Mouse (Mus musculus) urinary bladder, postnatal 25 days (tissue): ENCODE measurements around the gene Egr2.
A peak's percentile ranks its signal among the peaks of the same experiment; 100 is the strongest.

ENCODE experiments used
- DNase-seq: peaks from one replicate; pipeline ENCODE4 v3.0.0; 2022; ENCODE audit warnings: low spot score

Egr2 gene

DNA sequence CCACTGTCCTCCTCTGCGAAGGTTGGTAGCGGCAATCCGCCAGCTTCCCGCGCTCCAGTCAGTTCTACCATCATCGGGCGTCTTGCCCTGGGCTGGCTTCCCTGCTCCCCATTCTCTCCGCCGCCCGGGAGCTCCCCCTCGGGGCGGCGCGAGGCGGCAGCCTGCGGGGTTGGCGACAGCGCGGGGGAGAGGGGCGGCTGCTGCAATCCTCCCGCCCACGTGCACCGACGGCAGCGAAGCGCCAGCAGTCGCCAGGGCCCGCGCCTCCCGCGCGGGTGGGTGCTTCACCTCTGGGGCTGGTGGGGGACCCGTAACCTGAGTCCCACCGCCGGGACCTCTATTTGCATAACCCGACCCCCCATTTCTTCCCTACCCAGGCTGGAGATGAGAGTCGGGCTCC is at the start of gene Egr2:
Egr2 (plus strand) TSS at position 220 of the 400 bp plus-strand sequence.
- DNase-seq, result peak; percentile 15

GRCm38 (mm10) chr10:67487496-67487895 is 47.8 kb upstream of the Egr2 start:
- no peak for DNase-seq

DNA sequence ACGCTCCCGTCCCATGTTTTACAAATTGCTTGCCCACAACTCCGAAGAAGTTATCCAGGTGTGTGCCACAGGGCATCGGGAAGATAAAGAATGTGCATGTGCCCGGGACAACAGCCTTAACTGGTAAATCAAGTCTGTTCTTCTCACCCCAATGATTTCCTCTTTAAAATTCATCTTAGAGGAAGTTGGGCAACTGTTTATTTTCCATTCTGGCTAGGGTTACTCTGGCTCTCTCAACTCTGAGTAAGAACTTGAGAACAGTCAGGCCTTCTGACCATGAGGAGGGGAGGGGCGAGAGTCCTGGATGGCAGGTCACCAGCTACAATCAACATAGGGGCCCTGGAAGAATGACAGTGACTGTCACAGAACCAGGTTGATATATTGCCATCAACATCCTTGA is 45.4 kb upstream of the Egr2 start:
- no peak for DNase-seq

DNA sequence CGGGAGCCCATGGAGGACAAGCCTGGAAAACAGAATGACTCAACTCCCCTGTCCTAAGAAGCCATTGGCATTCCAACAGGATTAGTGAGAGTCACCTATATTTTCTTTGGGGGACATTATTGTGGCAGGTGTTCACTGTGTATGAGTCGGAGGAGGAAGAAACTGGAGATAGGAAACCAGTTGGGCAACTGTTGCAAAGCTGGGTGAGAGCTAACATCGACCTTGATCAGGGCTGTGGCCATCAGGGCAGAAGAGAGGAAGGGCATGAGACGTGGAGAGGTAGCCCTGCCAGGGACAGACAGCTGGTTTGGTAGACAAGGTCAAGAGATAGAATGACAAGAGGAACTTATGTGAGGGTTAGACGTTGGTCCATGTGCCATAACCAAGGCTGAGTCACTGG is 44.6 kb upstream of the Egr2 start:
- DNase-seq, result no peak

DNA sequence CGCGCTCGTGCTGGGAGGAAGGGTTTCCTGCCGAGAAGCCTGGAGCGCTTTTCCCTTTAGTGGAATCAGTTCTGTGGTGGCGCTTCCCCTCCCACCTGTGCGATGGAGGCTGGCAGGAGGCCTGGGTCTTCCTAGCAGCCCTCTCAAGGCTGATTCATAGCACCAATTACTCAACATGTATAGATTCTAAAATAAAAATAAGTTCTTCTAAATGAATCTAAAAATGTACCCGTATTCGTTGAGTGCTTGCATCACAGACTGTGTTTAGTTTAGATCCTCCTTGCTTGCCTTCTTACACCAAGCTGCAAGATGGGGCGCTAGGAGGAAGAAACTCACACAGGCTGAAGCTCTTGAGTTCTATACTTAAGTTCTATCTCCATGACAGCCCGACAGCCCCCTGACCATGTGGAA is 43.1 kb upstream of the Egr2 start:
- DNase-seq, result no peak

GRCm38 (mm10) chr10:67493556-67493955 is 41.7 kb upstream of the Egr2 start:
- no peak for DNase-seq

DNA sequence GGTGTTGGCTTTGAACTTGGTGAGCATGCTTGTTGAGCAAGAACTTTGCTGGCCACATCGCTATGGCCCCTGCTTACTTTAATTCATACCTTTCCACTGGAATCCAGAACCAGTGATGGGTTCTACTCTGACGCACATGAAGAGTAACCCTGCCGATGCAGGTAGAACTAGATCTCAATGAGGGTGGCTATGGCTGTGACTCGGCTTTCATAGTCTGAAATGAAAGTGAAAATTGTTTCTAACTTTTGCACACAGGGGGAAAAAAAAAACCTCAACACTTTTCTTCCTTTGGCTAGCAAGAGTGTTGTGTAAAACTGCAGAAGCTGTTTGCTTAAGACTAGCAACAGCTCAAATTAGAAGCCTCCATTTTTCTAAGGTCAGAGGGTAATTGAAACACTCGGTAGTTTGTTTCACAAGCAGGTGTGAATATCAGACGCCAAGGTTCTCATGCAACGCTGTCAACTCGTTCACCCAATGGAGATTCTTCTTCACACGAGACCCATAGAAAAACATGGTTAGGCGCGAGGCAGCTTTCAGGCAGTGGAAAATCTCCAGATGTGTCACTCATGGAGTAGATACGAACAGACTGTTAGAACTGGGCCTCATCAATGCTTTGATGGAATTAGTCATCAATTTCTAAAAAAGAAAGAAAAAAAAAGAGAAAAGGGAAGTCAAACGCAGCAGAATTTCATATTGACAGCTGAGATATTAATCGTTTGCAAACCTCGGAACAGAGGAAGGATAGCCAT is 38.0 kb upstream of the Egr2 start:
- DNase-seq, result no peak

- DNase-seq, result no peak
These were observed 37.3 kb upstream of the Egr2 start for GRCm38 (mm10) chr10:67497951-67498350.

GRCm38 (mm10) chr10:67503320-67503995 is 31.8 kb upstream of the Egr2 start:
- DNase-seq, result no peak

DNA sequence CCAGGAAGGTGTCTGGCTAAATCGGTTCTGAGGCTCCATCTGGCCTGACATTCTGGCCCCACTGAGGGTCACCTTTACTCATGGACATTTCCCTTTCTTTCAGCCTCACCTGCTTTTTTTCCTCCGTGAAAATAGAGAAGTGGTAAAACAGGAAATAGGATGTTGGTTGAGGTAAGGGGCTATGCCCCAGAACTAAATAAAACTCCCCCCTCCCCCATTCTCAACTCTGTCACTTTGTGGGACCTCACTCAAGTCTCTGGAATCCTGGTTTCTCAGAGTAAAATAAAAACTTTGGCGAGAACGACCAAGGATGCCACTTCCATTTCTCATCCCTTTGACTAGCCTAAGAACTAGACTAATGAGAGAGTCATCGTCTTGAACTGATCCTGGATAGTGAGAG is 31.2 kb upstream of the Egr2 start:
- no peak for DNase-seq

DNA sequence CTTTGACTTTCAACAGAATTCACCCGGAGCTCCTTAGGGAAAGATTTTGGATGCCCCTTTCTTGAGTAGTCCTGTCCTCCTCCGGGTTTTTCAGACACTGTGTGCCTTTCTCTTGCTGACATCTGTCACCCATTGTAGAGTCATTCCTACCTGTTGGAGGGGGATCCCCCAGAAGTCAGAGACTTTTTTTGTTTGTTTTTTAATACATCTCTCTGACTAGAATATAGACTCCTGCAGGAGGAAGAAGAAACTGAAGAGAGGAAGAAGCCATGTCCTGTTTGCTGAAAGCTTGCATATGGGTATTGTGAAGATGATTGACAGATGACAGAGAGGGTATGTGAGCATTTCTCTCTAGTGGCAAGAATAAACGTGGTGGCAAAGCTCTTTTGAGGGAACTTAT is 30.0 kb upstream of the Egr2 start:
- no peak for DNase-seq

DNA sequence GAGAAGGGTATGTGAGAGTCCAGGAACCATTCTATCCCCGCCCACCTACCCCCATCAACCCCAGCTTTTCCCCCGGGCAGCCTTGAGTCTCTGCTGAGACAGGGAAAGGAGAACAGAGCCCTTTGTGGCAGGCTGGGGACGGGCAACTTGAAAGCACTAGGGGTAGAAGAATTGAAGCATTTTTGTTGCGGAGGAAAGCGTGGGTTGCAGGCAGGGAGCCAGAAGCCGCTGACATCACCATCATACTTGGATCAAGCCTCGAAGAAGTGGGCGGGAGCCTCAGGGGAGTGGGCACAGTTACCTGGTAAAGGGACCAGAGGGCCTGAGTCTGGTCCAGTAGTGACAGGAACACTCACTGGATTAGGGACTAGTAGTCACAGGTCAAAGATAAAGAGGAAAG is 23.1 kb upstream of the Egr2 start:
- no peak for DNase-seq

DNA sequence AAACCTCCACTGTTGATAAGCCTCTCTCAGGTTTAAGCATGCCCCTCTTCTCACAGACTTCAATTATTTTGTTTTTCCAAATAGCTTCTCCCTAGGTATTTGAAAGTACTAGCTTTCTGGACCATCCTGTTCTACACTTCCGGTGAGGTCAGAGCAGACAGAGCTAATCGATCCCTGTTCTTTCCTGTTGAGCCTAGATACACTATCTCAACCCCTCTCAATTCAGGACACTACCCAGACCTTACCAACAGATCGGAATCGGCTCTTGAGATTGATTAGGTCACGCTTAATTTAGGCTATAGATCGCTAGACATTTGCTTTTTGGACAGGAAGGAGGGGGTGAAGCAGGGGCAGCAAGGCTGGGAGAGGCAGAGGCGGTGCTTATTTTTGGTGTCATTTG is 22.4 kb upstream of the Egr2 start:
- no peak for DNase-seq

DNA sequence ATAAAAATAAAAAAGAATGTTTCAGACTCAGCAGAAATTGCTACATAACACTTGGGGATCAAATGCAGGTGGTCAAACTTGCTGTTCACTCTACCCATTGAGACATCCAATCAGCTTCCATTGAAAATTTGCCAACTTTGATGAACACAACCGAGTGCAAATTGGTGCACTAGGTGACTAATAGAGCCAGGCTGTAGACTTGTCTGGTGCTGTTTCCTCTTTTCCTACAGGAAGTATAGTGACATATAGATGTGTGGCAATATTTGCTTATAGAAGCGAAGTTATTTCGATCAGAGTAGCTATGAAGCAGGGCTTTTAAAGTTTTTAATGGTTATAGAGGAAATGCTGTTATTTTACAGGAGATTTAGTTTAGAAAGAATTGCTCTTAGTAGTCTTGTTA is 16.5 kb upstream of the Egr2 start:
- no peak for DNase-seq

DNA sequence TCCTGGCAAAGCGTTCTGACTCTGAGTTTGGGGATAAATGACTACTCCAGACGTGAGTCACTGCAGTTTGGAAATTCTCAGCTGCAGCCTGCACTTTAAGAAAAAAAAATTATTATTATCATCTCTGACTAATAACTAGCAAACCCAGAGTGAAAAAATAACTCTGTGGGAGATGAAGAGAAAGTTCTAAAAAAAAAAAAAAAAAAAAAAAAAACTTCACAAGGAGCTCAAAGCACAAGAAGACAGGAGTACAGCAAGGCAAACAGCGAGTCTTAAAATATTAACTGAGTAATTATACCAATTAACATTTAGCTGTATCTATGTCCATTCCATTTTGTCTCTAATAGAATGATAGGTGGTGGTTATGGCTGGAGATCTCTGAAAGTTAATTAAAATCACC is 11.1 kb upstream of the Egr2 start:
- no peak for DNase-seq

DNA sequence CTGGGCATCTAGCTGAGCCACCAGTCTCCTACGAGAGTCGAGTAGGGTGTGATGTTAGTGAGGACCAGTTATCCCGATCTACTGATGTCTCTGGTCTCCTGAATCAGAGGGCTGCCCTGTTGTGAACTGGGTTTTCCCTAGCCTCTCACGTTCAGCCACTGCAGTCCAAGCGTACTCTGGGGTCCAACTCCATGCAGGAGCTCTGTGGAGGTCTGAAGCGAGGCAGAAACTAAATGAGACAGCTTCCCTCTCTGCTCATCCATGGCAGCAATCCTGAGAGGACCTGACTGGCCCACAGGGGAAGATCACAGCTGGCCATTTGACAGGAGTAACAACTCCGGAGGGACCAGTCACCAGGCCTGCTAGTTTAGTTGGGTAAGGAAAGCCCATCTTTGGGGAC is 10.6 kb upstream of the Egr2 start:
- DNase-seq, result no peak

DNA sequence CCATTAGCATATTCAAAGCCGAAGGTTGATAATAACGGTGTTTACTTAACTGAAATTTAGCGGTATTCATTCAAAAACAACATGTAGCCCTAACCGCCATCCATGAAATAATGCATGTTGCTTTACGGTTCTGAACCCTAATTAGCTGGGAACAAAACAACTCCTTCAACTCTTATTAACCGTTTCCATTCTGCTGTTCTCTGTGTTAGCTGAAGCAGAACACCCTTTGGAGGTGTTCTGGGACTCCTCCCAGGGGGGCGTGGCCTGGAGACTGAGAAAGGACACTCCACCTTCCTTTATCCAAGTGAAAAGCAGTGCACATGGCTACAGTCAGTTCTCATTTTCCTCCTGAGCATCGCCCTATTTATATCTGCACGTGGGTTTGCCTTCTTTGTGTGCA is 8.8 kb upstream of the Egr2 start:
- DNase-seq, result no peak

DNA sequence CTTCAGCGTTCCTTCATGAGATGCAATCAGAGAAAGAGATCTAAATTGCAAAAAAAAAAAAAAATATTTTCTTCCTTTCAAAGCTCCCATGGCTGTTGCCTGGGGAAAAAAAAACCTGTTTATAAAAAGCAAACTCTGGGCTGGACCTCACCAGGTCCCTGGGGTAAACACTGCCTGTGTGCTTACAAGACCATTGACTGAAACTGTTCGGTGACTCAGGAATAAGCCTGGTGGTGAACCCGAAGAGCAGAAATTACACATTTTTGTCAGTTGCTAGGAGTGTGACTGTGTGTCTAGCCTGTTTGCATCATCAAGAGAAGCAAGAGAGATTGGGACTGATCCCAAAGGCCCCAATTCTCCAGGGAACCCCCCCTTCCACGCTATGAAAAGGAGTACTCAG is 5.5 kb upstream of the Egr2 start:
- DNase-seq, result no peak

- DNase-seq, result peak; percentile 72
These were observed 697 bp downstream of the Egr2 start for GRCm38 (mm10) chr10:67535972-67536371.

DNA sequence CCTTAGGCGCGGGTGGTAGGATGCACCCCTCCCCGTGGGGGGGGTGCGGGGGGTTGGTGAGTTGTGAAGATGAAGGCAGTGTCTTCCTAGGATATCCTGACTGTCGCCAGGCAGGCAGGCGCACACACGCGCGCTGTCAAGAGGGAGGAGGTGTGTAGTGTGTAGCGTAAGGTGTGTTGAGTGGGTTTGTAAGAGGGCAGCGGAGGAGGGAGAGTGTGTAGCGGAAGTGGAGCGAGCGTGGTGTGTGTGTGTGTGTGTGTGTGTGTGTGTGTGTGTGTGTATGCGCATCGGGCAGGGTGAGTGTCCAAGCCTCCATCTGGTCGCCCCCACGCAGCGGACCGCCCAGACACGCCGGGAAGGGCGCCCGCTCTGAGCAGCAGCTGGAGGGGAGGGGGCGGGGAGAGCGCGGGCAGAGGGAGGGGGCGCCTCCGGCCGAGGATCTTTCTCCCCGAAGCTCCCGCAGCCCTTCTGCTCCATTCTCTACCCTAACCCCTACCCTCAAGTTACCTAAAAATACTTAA is 1.4 kb downstream of the Egr2 start:
- peak; percentile 31 for DNase-seq

DNA sequence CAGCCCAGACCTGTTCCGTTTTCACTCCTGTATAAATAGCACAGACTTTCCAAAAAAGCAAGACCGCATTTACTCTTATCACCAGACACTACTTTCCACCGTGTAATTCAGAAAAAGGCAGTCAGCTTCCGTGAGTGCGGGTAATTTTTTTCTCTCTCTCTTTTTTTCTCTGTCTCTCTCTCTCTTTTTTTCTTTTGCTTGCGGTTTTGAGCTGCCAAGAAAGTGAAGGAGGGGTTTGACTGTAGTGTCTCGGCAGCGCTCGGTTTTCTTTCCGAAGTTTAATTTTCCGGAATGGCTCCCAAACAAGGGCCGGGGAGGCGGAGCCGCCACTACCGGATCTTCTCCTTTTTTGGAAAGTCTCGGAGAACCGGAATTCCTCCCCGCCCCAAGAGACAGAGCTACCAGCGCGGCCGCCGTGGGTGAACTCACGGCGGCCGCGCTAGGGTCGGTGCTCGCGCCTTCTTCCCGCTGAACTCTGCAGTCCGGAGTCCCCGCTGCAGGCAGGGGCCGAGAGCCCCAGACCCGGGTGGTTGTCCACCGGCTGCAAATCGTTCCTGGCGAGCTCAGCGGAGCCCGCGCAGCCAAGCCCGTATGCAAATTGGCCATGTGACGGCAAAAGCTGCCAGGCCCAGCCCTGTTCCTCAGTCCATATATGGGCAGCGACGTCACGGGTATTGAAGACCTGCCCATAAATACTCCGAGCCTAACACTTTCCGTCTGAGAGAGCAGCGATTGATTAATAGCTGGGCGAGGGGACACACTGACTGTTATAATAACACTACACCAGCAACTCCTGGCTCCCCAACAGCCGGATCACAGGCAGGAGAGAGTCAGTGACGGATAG is 2.1 kb downstream of the Egr2 start:
- peak; percentile 82 for DNase-seq

DNA sequence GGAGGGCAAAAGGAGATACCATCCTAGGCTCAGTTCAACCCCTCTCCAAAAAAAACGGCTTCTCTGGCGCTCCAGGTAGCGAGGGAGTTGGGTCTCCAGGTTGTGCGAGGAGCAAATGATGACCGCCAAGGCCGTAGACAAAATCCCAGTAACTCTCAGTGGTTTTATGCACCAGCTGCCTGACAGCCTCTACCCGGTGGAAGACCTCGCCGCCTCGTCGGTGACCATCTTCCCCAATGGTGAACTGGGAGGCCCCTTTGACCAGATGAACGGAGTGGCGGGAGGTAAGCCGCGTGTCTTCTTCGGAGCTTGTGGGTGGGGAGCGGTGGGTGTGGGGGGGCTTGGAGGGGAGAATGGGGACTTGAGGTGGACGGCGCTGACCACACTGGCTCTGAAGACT is 2.8 kb downstream of the Egr2 start:
- peak; percentile 6 for DNase-seq
